Mouse (Mus musculus): ENCODE data around the gene Gtf3c2.
"Not testable (repeated sequence)": the region's sequence is repeated elsewhere in the genome, so short reads cannot be mapped to it uniquely, and the experiment has no call there.

Gtf3c2 gene

GRCm38 (mm10) chr5:31179766-31180630 is at the start of gene Gtf3c2, which contains the start of gene Gm29609:
Gtf3c2 (minus strand) TSS chr5:31180144.
Gm29609 (minus strand) TSS chr5:31179911.
- peak; percentile 97 for DNase-seq

DNA sequence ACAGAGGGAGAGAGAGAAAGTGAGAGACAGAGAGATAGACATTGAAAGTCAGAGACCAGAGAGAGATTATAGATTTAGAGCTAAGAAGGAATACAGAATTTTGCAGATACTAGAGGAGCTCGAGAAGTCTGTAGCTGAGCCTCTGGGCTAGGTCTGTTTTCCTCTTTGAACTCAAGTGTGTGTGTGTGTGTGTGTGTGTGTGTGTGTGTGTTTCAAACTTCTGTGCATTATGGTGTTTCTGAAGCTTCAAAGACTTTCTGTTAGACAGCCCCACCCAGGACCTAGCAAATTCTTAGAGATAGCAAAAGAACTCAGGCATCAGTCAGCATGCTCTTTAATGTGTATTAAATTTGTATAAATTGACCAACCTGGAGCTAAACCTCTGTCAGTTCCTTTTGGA is 46.7 kb upstream of the Gtf3c2 start:
- no peak for DNase-seq

- no peak for DNase-seq
These were observed 42.8 kb upstream of the Gtf3c2 start for GRCm38 (mm10) chr5:31222696-31223095.

- DNase-seq = peak in 1 of 2 experiments; percentile 24
These were observed 41.5 kb upstream of the Gtf3c2 start for GRCm38 (mm10) chr5:31221304-31221945.

GRCm38 (mm10) chr5:31220448-31221303 is 40.7 kb upstream of the Gtf3c2 start, which contains the start of gene Ppm1g:
Ppm1g (minus strand) TSS chr5:31220687.
- peak; percentile 95 to 98 for DNase-seq

- peak in 1 of 2 experiments; percentile 46 for DNase-seq
These were observed 40.0 kb upstream of the Gtf3c2 start for GRCm38 (mm10) chr5:31219911-31220447.

DNA sequence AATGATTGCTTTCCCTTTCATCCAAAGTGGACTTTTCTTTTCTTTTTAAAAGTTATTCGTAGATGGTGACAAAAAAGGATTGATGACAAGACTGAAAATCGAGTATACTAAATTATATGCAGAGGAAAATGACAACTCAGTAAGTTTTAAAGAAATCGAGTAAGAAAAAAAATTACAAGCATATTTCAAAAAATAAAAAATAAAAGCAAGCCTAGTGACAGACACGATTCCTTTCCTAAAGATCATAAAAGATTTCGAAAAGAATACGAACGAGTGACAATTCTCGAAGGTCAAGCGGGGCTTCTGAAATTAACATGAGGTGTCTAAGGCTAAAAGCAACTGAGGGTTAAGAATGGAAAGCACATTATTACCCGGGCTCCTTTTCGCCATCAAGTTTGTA is 39.5 kb upstream of the Gtf3c2 start:
- no peak for DNase-seq

- no peak for DNase-seq
These were observed 39.1 kb upstream of the Gtf3c2 start for GRCm38 (mm10) chr5:31219070-31219469.

- no peak for DNase-seq
These were observed 38.4 kb upstream of the Gtf3c2 start for GRCm38 (mm10) chr5:31218294-31218693.

GRCm38 (mm10) chr5:31216554-31216953 is 36.6 kb upstream of the Gtf3c2 start:
- not testable (repeated sequence) for DNase-seq

GRCm38 (mm10) chr5:31204421-31204820 is 24.5 kb upstream of the Gtf3c2 start:
- no peak for DNase-seq

- DNase-seq = no peak
These were observed 23.9 kb upstream of the Gtf3c2 start for GRCm38 (mm10) chr5:31203866-31204265.

DNA sequence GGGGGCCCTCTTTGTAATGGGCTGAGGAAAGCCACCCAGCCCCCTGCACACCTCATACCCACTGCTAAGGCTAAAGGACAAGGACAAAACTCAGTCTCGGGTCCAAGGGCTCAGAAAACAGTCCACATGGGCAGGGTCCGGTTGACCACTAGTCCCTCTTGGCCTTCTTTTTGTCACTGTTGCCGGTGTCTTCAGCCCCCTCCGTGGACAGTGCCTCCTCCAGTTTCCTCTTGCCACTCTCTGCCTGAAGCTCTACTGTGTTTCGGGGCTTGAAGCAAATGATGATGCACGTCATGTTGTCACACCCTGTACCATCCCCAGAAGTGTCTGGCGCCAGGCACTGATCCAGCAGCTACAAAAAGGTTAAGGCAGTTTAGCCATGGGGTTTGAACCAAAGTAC is 23.0 kb upstream of the Gtf3c2 start:
- peak; percentile 16 to 30 for DNase-seq

GRCm38 (mm10) chr5:31201742-31202590 is 22.0 kb upstream of the Gtf3c2 start, which contains the start of gene Zfp513:
Zfp513 (minus strand) TSS chr5:31202303.
- DNase-seq = peak; percentile 93 to 98

- no peak for DNase-seq
These were observed 21.2 kb upstream of the Gtf3c2 start for GRCm38 (mm10) chr5:31201042-31201741.

DNA sequence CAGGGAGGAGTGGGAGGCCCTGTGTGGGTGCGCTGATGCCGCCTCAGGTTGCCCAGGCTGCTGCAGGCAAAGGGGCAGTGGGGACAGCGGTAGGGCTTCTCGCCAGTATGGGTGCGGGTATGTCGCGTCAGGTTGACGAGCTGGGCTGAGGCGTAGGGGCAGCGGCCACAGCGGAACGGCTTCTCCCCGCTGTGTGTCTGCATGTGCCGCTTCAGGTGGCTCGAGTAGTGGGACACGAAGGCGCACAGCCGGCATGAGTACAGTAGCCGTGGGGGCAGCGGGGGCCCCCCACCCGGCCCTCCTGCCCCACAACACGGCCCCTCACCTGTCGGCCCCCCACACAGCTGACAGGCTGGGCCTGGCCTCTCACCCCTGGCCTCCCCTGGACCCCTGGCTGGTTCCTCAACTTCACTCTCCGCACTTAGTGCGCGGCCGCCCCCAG is 20.4 kb upstream of the Gtf3c2 start:
- DNase-seq = peak; percentile 18 to 30

- DNase-seq = no peak
These were observed 19.9 kb upstream of the Gtf3c2 start for GRCm38 (mm10) chr5:31199893-31200292.

GRCm38 (mm10) chr5:31199321-31199892 is 19.5 kb upstream of the Gtf3c2 start:
- DNase-seq = peak in 1 of 2 experiments; percentile 21

- no peak for DNase-seq
These were observed 18.8 kb upstream of the Gtf3c2 start for GRCm38 (mm10) chr5:31198616-31199320.

- DNase-seq = no peak
These were observed 18.2 kb upstream of the Gtf3c2 start for GRCm38 (mm10) chr5:31198170-31198569.
